Mouse (Mus musculus) right cerebral cortex, postnatal 36 days (tissue): ENCODE data around the gene Carmil2.

ENCODE experiments used
- DNase-seq, 2 experiments: peaks; one replicate each; pipeline ENCODE4 v3.0.0; 2022; ENCODE audit warnings: low spot score in 2 of 2, mixed read lengths in 1 of 2

The Carmil2 gene

GRCm38 (mm10) chr8:105722861-105723260 lies 36.8 kb downstream of the Carmil2 start:
- no peak for DNase-seq

GRCm38 (mm10) chr8:105725726-105726125 lies 39.7 kb downstream of the Carmil2 start:
- DNase-seq, result no peak

GRCm38 (mm10) chr8:105727397-105728124 lies 41.5 kb downstream of the Carmil2 start:
- no peak for DNase-seq

- DNase-seq, result no peak
Observed at GRCm38 (mm10) chr8:105732186-105732585, 46.1 kb downstream of the Carmil2 start.

- no peak for DNase-seq
Observed at GRCm38 (mm10) chr8:105739216-105739615, 53.1 kb downstream of the Carmil2 start.

GRCm38 (mm10) chr8:105743301-105743700 lies 57.2 kb downstream of the Carmil2 start:
- DNase-seq, result no peak
